Mouse (Mus musculus) layer of hippocampus, adult 18-20 months (tissue): Measurements from ENCODE around the gene Fam43a. TPM values are rescaled to one million over a fixed set of nuclear protein-coding genes. Genes with fewer than 3 reads are reported as not detected.

ENCODE experiments used
- DNase-seq, 2 experiments: peaks; one replicate each; pipeline ENCODE4 v3.0.0; 2022; ENCODE audit warnings: low spot score in 2 of 2
- total RNA-seq, 2 experiments: library from RNA; stranded (reverse); gene quantifications; 2 replicates each; pipeline ENCODE4 v1.2.3; 2021

Fam43a gene
- total RNA-seq, 2 experiments from 2014 or later, result 11.0 to 13.2 TPM

- no peak for DNase-seq
These were observed 4.2 kb upstream of the Fam43a start for GRCm38 (mm10) chr16:30595356-30595755.

GRCm38 (mm10) chr16:30595835-30596557 is 3.5 kb upstream of the Fam43a start:
- DNase-seq, result peak; percentile 55 to 87

- peak; percentile 85 to 98 for DNase-seq
These were observed 2.4 kb upstream of the Fam43a start for GRCm38 (mm10) chr16:30596959-30597681.

GRCm38 (mm10) chr16:30600431-30601045 is 1.0 kb downstream of the Fam43a start:
- peak in 1 of 2 experiments; percentile 49 for DNase-seq

- DNase-seq, result peak; percentile 45 to 53
These were observed 1.7 kb downstream of the Fam43a start for GRCm38 (mm10) chr16:30601046-30601832.

GRCm38 (mm10) chr16:30601946-30602345 is 2.4 kb downstream of the Fam43a start:
- DNase-seq, result no peak

- DNase-seq, result no peak
These were observed 3.4 kb downstream of the Fam43a start for GRCm38 (mm10) chr16:30602684-30603530.

- DNase-seq, result no peak
These were observed 4.0 kb downstream of the Fam43a start for GRCm38 (mm10) chr16:30603531-30603842.

- no peak for DNase-seq
These were observed 4.7 kb downstream of the Fam43a start for GRCm38 (mm10) chr16:30604061-30604806.

- no peak for DNase-seq
These were observed 5.2 kb downstream of the Fam43a start for GRCm38 (mm10) chr16:30604807-30605137.

GRCm38 (mm10) chr16:30605528-30605927 is 6.0 kb downstream of the Fam43a start:
- DNase-seq, result no peak

- no peak for DNase-seq
These were observed 8.3 kb downstream of the Fam43a start for GRCm38 (mm10) chr16:30607868-30608267.

- DNase-seq, result no peak
These were observed 11.8 kb downstream of the Fam43a start for GRCm38 (mm10) chr16:30611331-30611730.

GRCm38 (mm10) chr16:30613122-30613521 is 13.6 kb downstream of the Fam43a start:
- no peak for DNase-seq

- DNase-seq, result no peak
These were observed 14.6 kb downstream of the Fam43a start for GRCm38 (mm10) chr16:30614122-30614521.

GRCm38 (mm10) chr16:30614705-30615317 is 15.3 kb downstream of the Fam43a start:
- DNase-seq, result no peak

- DNase-seq, result no peak
These were observed 16.8 kb downstream of the Fam43a start for GRCm38 (mm10) chr16:30616281-30616680.

GRCm38 (mm10) chr16:30623645-30624044 is 24.1 kb downstream of the Fam43a start:
- DNase-seq, result no peak

- DNase-seq, result no peak
These were observed 25.1 kb downstream of the Fam43a start for GRCm38 (mm10) chr16:30624640-30625039.
